Mouse (Mus musculus) liver, embryonic 14.5 days (tissue): ENCODE data around the gene Nup93. TPM values are rescaled to one million over a fixed set of nuclear protein-coding genes. Genes with fewer than 3 reads are reported as not detected.

Experiments
- ATAC-seq: fragments of 200-750 bp; cut with Nextera tagmentation; 2 replicates; pipeline ENCODE4 v1.8.0; 2017; ENCODE audit warnings: moderate number of reproducible peaks, mild to moderate bottlenecking, moderate library complexity; ENCODE audit not compliant: insufficient read depth
- DNase-seq, 3 experiments: peaks; one replicate each; pipeline ENCODE4 v3.0.0-alpha.2; 2012 to 2013; ENCODE audit warnings: low read depth in 3 of 3, low spot score in 3 of 3
- H3K27ac ChIP-seq: fragments of 300-500 bp; sonication (generic); 2 replicates; pipeline ENCODE4 v1.5.1; 2014; ENCODE audit warnings: moderate library complexity, mild to moderate bottlenecking, control low read depth, inconsistent platforms
- H3K27me3 ChIP-seq: fragments of 300-500 bp; sonication (generic); 2 replicates; pipeline ENCODE4 v1.6.1; 2014; ENCODE audit warnings: mild to moderate bottlenecking, low read length, moderate library complexity; ENCODE audit not compliant: control insufficient read depth, insufficient read depth
- H3K36me3 ChIP-seq: fragments of 300-500 bp; sonication (generic); replicated peaks from 2 replicates; pipeline ENCODE4 v1.6.1; 2014; ENCODE audit warnings: low read depth; ENCODE audit not compliant: control insufficient read depth, insufficient read depth
- H3K4me1 ChIP-seq, 2 experiments: fragments of 200-500 bp in 1 of 2; fragments of 300-500 bp in 1 of 2; sonication (generic) in 1 of 2; replicated peaks; 2 replicates each; pipeline ENCODE4 v1.6.1; 2012 to 2014; ENCODE audit warnings: antibody characterized with exemption in 1 of 2, inconsistent platforms in 1 of 2, low read length in 1 of 2; ENCODE audit not compliant: control insufficient read depth in 2 of 2, insufficient read depth in 2 of 2
- H3K4me2 ChIP-seq: fragments of 300-500 bp; sonication (generic); 2 replicates; pipeline ENCODE4 v1.6.1; 2014; ENCODE audit warnings: low read depth, mild to moderate bottlenecking, control low read depth, moderate library complexity
- H3K4me3 ChIP-seq, 2 experiments: fragments of 200-500 bp in 1 of 2; fragments of 300-500 bp in 1 of 2; sonication (generic) in 1 of 2; 2 replicates each; pipeline ENCODE4 v1.5.1; 2012 to 2014; ENCODE audit warnings: low read depth in 2 of 2, low read length in 2 of 2, mild to moderate bottlenecking in 2 of 2, control low read depth in 1 of 2, inconsistent platforms in 1 of 2, moderate library complexity in 1 of 2; ENCODE audit not compliant: insufficient read depth in 1 of 2
- H3K9ac ChIP-seq: fragments of 300-500 bp; sonication (generic); replicated peaks from 2 replicates; pipeline ENCODE4 v1.6.1; 2014; ENCODE audit warnings: mild to moderate bottlenecking, control low read depth, moderate library complexity
- H3K9me3 ChIP-seq: fragments of 300-500 bp; sonication (generic); 2 replicates; pipeline ENCODE4 v1.6.1; 2016; ENCODE audit warnings: low read length, mixed read lengths; ENCODE audit not compliant: control insufficient read depth
- CTCF ChIP-seq: IDR thresholded peaks from 2 replicates; pipeline ENCODE4 v1.5.1; 2016; ENCODE audit warnings: antibody characterized with exemption, low read depth, control low read depth
- EP300 ChIP-seq: IDR thresholded peaks from 2 replicates; pipeline ENCODE4 v1.6.1; 2016; ENCODE audit warnings: antibody characterized with exemption, low read depth
- WGBS: fragments of 180-500 bp; shearing (Covaris S2); extraction: QIAGEN DNeasy Blood & Tissue Kit; methylation state at CpG from one replicate; pipeline ENCODE4 v1.1.7; 2014; ENCODE audit not compliant: insufficient replicate concordance; 5-methylcytosine and 5-hydroxymethylcytosine counted together
- polyA plus RNA-seq, 2 experiments: library from polyadenylated mRNA; depleted of rRNA in 1 of 2; stranded (reverse) in 1 of 2; unstranded in 1 of 2; fragments of >200 nt; fragmentation: Nextera tagmentation in 1 of 2; extraction: Ambion mirVana in 1 of 2; gene quantifications; 2 replicates each; pipeline versions ENCODE4 v1.2.1 to v1.2.3; 2012 to 2014

Gene Nup93
- polyA plus RNA-seq, 2 experiments, result 28.2 to 38.7 TPM

GRCm38 (mm10) chr8:94322083-94322482 lies 107.7 kb downstream of the Nup93 start:
- H3K4me1 ChIP-seq, result no peaks in the 10 kb centered on the region
- H3K36me3 ChIP-seq, result no peaks in the 10 kb centered on the region
- no peak for TF ChIP-seq EP300
- no peak overlapping the region for H3K4me2 ChIP-seq
- H3K27ac ChIP-seq, result no peak overlapping the region
- DNase-seq (no peak), ATAC-seq (no peak)
- no peak overlapping the region for H3K9ac ChIP-seq
- 67% methylated on average over 4 of the region's 4 CpGs for WGBS
- no peaks in the 10 kb centered on the region for H3K9me3 ChIP-seq
- no peak overlapping the region for H3K4me3 ChIP-seq
- H3K27me3 ChIP-seq, result no peaks in the 10 kb centered on the region

DNA sequence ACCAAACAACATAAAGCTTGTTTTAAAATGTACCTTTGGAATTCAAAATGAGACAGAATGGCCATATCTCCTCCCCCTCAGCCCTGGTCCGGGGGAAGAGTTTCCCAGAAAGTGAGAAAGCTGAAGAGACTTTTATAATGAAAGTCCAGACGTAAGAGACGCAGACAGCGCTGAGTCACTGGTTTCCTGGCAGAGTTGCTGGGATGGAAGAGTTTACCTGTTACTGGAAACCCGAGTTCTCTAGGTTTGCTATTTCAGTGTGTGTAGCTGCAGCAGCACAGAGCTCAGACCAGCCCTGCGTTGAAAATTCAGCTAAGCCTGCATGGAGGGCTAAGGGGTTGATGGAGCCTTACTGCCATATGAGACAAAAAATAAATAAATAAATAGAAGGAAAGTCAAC lies 108.7 kb downstream of the Nup93 start:
- H3K36me3 ChIP-seq, result no peaks in the 10 kb centered on the region
- WGBS, result 60% methylated on average over 6 of the region's 6 CpGs
- H3K4me2 ChIP-seq, result no peak overlapping the region
- no peak overlapping the region for H3K4me3 ChIP-seq
- DNase-seq (no peak), ATAC-seq (no peak)
- H3K4me1 ChIP-seq, result no peaks in the 10 kb centered on the region
- no peak overlapping the region for H3K9ac ChIP-seq
- H3K9me3 ChIP-seq, result no peaks in the 10 kb centered on the region
- TF ChIP-seq EP300 (no peak), CTCF (no peak)
- H3K27ac ChIP-seq, result no peak overlapping the region
- no peaks in the 10 kb centered on the region for H3K27me3 ChIP-seq

DNA sequence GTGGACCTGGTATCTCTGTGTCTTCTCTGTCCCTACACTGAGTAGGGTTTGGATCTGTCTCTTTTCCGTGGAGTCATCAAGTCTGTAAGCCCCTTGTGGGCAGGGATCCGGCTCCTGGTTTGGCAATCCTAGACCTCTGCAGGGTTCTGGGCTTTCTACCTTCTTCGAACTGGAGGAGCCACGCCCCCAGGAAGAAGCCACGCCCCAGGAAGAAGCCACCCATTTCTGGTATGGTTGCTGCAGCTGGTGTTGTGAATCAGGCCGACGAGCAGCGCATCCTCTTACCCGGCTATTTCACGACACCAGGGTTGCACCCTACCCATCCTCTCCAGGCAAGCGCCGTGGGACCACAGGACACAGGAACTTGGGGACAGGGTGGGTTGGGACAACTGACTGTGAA lies 109.7 kb downstream of the Nup93 start:
- Histone ChIP-seq H3K4me1 (no peaks in the 10 kb centered on the region), H3K4me3 (no peak overlapping the region), H3K36me3 (no peaks in the 10 kb centered on the region), H3K27ac (no peak overlapping the region), H3K9me3 (no peaks in the 10 kb centered on the region), H3K4me2 (no peak overlapping the region), H3K27me3 (no peaks in the 10 kb centered on the region), H3K9ac (no peak overlapping the region)
- WGBS, result 32% methylated on average over 12 of the region's 12 CpGs
- ATAC-seq (no peak), DNase-seq (no peak)
- no peak for TF ChIP-seq EP300
- TF ChIP-seq CTCF, result no peak

DNA sequence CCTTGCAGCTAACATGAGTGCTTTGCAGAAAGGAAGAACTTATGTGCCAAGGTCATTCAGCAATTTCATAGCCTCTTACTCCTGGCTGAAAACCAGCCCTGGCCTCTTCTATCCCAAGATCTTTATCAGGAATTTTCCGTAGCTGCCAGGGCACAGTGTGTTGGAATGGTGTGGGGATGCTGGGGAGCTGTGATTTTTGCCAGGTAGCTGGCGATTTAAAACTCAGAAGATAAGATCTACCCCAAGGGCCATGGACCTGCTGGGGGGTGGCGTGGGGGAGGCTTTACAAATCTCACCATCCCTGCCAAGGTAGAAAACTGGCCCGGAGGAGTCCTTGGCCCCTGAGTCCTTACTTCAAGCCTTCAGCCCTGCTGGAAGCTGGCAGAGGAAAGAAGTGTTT lies 111.7 kb downstream of the Nup93 start:
- Histone ChIP-seq H3K4me3 (no peak overlapping the region), H3K27ac (no peak overlapping the region), H3K27me3 (no peaks in the 10 kb centered on the region), H3K9me3 (no peaks in the 10 kb centered on the region), H3K4me1 (no peaks in the 10 kb centered on the region), H3K9ac (no peak overlapping the region), H3K4me2 (no peak overlapping the region), H3K36me3 (no peaks in the 10 kb centered on the region)
- DNase-seq, result no peak
- no peak for ATAC-seq
- 46% methylated on average over 4 of the region's 4 CpGs for WGBS
- TF ChIP-seq CTCF (no peak), EP300 (no peak)

DNA sequence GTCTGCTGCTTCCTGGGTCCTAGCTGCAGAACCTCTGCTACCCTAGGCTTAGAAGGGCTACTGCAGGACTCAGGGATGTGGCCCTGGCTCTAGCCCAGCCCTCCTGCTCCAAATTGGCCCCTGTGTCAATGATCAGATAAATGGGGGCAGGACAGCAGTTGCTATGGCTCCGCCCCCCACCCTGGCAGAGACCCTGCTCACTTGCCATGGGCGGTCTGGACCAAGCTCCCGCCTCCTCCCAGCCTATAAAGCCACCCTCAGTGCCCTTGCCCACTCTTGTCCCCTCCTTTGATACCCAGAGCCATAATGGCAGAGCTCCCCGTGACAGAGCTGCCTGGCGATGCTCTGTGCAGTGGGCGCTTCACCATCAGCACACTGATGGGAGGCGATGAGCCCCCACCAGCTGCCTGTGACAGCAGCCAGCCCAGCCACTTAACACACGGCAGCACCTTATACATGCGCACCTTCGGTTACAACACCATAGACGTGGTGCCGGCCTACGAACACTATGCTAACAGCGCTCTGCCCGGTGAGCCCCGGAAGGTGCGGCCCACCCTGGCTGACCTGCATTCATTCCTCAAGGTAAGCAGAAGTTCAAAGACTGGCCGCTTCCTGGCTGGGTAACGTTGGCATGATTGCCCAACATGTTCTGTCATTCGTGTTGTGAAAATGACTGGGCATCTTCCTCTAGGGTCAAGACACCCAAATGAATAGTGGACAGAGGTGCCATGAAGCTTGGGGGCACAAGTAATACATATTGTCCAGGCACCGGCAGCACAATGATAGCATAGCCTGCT lies 114.8 kb downstream of the Nup93 start, which contains the start of gene Slc12a3:
Gene Slc12a3 (plus strand): TSS at position 270 of the 797 bp plus-strand sequence.
- H3K27me3 ChIP-seq, result no peaks in the 10 kb centered on the region
- TF ChIP-seq EP300 (no peak), CTCF (no peak)
- no peak within 1 kb of the TSS for H3K27ac ChIP-seq
- H3K9me3 ChIP-seq, result no peaks in the 10 kb centered on the region
- no peak within 1 kb of the TSS for H3K4me2 ChIP-seq
- DNase-seq, result no peak
- no peaks in the 10 kb centered on the region for H3K36me3 ChIP-seq
- WGBS, result 66% methylated on average over 21 of the region's 21 CpGs
- H3K4me3 ChIP-seq, result no peak within 1 kb of the TSS
- H3K4me1 ChIP-seq, result no peaks in the 10 kb centered on the region
- H3K9ac ChIP-seq, result no peak within 1 kb of the TSS
- ATAC-seq, result no peak
